Mouse (Mus musculus) liver, adult 2 months (tissue): ENCODE results near the gene Usp48. TPM values are rescaled to one million over a fixed set of nuclear protein-coding genes. Genes with fewer than 3 reads are reported as not detected.

Experiments
- DNase-seq: peaks from one replicate; pipeline ENCODE4 v3.0.0-alpha.2; 2011; ENCODE audit warnings: low read depth, low spot score; ENCODE audit errors: extremely low read depth
- H3K27ac ChIP-seq: fragments of 200-500 bp; replicated peaks from 2 replicates; pipeline ENCODE4 v1.5.1; 2012; ENCODE audit warnings: low read depth, mild to moderate bottlenecking, control low read depth, inconsistent platforms, low read length; ENCODE audit not compliant: insufficient read depth
- H3K27me3 ChIP-seq: fragments of 200-500 bp; 2 replicates; pipeline ENCODE4 v1.6.1; 2012; ENCODE audit warnings: mild to moderate bottlenecking, moderate library complexity, low read length, inconsistent platforms; ENCODE audit not compliant: control insufficient read depth, insufficient read depth
- H3K36me3 ChIP-seq: fragments of 200-500 bp; 2 replicates; pipeline ENCODE4 v1.6.1; 2012; ENCODE audit warnings: low read length, inconsistent platforms; ENCODE audit not compliant: control insufficient read depth, insufficient read depth
- H3K4me1 ChIP-seq: fragments of 200-500 bp; 2 replicates; pipeline ENCODE4 v1.6.1; 2011; ENCODE audit warnings: low read length; ENCODE audit not compliant: control insufficient read depth, insufficient read depth
- H3K4me3 ChIP-seq: fragments of 200-500 bp; 2 replicates; pipeline ENCODE4 v1.5.1; 2011; ENCODE audit warnings: low read depth, mild to moderate bottlenecking, control low read depth, low read length, moderate library complexity; ENCODE audit not compliant: insufficient read depth
- H3K79me2 ChIP-seq: fragments of 200-500 bp; 2 replicates; pipeline ENCODE4 v1.6.1; 2012; ENCODE audit warnings: inconsistent platforms, mild to moderate bottlenecking, low read length, moderate library complexity; ENCODE audit not compliant: control insufficient read depth, insufficient read depth
- H3K9ac ChIP-seq: fragments of 200-500 bp; 2 replicates; pipeline ENCODE4 v1.6.1; 2012; ENCODE audit warnings: low read depth, mild to moderate bottlenecking, control low read depth, inconsistent platforms, low read length
- CTCF ChIP-seq: fragments of 200-500 bp; IDR thresholded peaks from 2 replicates; pipeline ENCODE4 v1.5.1; 2011; ENCODE audit warnings: low read depth, low read length, control low read depth
- POLR2A ChIP-seq: fragments of 200-500 bp; IDR thresholded peaks from 2 replicates; pipeline ENCODE4 v1.6.1; 2011; ENCODE audit warnings: low read length, control low read depth; ENCODE audit not compliant: insufficient read depth; ENCODE audit errors: extremely low read depth
- WGBS: fragments of 180-500 bp; shearing (Covaris S2); methylation state at CpG from one replicate; pipeline ENCODE4 v1.1.7; 2018; 5-methylcytosine and 5-hydroxymethylcytosine counted together
- polyA plus RNA-seq: library from polyadenylated mRNA; depleted of rRNA; stranded (reverse); fragments of >200 nt; gene quantifications from 2 replicates; pipeline ENCODE4 v1.2.3, GENCODE M21; 2012
- total RNA-seq: library from RNA; depleted of rRNA; stranded (reverse); fragments of >200 nt; gene quantifications from 2 replicates; pipeline ENCODE4 v1.2.3, GENCODE M21; 2014

Usp48 gene
- total and polyA plus RNA-seq, 2 experiments = 19.6 to 21.8 TPM

DNA sequence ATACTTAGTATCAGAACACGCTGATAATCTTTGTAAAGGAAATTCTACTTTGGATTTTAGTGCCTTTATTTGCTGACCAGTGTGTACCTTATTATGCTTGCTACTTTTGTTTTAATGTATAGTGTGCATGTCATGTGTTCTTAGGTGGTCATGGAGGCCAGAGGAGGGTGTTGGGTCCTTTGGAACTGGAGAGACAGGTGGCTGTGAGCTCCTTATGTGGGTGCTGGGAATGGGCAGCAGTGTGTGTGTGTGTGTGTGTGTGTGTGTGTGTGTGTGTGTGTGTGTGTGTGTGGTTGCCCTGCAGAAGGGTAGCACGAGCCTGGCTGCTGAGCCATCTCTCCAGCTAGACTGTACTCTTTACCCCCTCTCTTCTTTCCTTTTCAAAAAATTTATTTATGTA lies 13.5 kb downstream of the Usp48 start:
- Histone ChIP-seq H3K4me1 (peaks cover 4% of the 10 kb centered on the region), H3K27me3 (no peaks in the 10 kb centered on the region), H3K27ac (no peak overlapping the region), H3K79me2 (peaks cover 11% of the 10 kb centered on the region), H3K9ac (no peak overlapping the region), H3K4me3 (no peak overlapping the region), H3K36me3 (peaks cover 40% of the 10 kb centered on the region)
- no peak for DNase-seq
- WGBS = 90% methylated on average over 2 of the region's 2 CpGs
- TF ChIP-seq POLR2A (no peak), CTCF (no peak)

DNA sequence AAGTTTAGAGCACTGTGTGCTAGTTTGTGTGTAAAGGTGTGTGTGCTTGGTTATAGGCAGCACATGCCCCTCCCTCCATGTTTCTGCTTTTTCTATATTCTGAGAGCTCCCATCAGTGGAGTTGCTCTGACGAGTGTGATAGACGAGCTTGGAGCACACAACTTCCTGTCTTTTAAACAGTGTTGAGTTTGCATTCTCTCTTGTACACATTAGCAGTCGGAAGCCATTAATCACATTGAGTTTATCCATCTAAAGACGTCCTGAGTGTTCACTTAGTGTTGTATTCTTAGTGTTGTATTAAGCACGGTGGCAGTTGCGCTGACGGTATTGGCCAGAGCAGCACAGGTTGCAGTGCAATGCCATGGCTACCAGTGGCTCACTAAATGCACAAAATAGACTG lies 15.7 kb downstream of the Usp48 start:
- H3K27ac ChIP-seq = no peak overlapping the region

DNA sequence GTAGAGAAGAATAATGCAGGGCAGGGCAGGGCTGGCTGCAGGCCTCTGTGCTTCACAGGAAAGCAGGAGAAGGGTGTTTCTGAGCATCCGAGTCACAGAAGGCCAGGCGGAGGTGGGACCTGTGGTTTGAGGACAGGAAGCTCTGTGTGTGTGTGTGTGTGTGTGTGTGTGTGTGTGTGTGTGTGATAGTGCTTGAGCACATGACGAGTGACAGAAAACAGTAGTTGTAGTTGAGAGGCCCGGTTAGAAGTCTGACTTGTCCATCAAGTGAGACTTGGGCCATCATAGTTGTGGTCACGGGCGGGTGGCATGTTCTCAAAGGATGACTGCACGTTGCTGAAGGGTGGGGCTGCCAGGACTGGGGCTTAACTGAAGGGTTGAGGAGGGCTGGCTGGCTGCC lies 16.1 kb downstream of the Usp48 start:
- H3K4me1 ChIP-seq = peaks cover 4% of the 10 kb centered on the region
- no peaks in the 10 kb centered on the region for H3K27me3 ChIP-seq
- 68% methylated on average over 7 of the region's 7 CpGs for WGBS
- H3K36me3 ChIP-seq = peaks cover 56% of the 10 kb centered on the region
- H3K79me2 ChIP-seq = no peaks in the 10 kb centered on the region; the same call in 1 of the 2 replicates
- DNase-seq = no peak
- TF ChIP-seq POLR2A = no peak
- no peak for TF ChIP-seq CTCF
- H3K4me3 ChIP-seq = no peak overlapping the region
- no peak overlapping the region for H3K9ac ChIP-seq
- H3K27ac ChIP-seq = no peak overlapping the region

More for the DNA sequence above, 15.7 kb downstream of the Usp48 start:
- peaks cover 56% of the 10 kb centered on the region for H3K36me3 ChIP-seq
- 73% methylated on average over 7 of the region's 7 CpGs for WGBS
- no peak for DNase-seq
- no peaks in the 10 kb centered on the region; the same call in 1 of the 2 replicates for H3K79me2 ChIP-seq
- H3K27me3 ChIP-seq = no peaks in the 10 kb centered on the region
- TF ChIP-seq CTCF (no peak), POLR2A (no peak)
- H3K4me1 ChIP-seq = peaks cover 4% of the 10 kb centered on the region
- H3K9ac ChIP-seq = no peak overlapping the region
- no peak overlapping the region for H3K4me3 ChIP-seq

DNA sequence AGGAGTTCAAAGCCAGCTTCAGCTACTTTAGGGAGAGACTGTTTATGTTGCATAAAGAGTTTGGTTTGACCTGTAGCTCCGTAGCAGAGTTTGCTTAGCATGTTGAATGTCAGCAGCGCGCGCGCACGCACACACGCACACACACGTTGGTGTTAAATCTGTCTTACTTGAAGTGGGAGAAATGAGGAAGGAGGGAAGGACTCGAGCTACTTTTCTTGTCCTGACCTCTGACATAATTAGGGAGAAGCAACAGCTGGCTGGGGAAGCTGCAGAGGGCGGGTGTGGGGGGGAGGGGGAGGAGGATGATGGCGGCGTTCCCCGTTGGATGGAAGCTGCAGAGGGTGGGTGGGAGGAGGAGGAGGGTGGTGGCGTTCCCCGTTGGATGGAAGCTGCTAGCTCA lies 16.7 kb downstream of the Usp48 start:
- Histone ChIP-seq H3K9ac (no peak overlapping the region), H3K4me1 (peaks cover 4% of the 10 kb centered on the region), H3K27me3 (no peaks in the 10 kb centered on the region), H3K4me3 (no peak overlapping the region), H3K36me3 (peaks cover 51% of the 10 kb centered on the region), H3K27ac (no peak overlapping the region), H3K79me2 (no peaks in the 10 kb centered on the region; the same call in 1 of the 2 replicates)
- 77% methylated on average over 15 of the region's 15 CpGs for WGBS
- DNase-seq = peak; percentile 17
- no peak for TF ChIP-seq POLR2A
- no peak for TF ChIP-seq CTCF

DNA sequence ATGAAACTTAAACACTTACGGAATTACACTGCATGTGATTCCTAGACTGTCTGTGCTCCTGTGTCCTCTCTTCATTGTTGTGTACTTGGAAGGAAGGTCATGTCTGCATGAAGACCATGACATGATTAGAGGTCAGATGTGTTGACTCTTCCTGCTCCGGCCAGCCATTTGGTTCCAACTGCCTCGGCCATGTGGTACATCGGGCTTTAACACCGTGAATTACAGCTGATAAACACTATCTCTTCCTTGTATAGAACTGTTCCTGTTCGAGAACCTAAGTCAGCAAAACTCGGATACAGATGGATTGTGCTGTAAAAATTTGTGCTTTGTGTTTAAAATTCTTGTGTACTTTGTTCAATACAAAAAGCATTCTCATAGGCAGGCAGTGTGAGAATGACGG lies 29.3 kb downstream of the Usp48 start:
- WGBS = 71% methylated on average over 8 of the region's 8 CpGs

DNA sequence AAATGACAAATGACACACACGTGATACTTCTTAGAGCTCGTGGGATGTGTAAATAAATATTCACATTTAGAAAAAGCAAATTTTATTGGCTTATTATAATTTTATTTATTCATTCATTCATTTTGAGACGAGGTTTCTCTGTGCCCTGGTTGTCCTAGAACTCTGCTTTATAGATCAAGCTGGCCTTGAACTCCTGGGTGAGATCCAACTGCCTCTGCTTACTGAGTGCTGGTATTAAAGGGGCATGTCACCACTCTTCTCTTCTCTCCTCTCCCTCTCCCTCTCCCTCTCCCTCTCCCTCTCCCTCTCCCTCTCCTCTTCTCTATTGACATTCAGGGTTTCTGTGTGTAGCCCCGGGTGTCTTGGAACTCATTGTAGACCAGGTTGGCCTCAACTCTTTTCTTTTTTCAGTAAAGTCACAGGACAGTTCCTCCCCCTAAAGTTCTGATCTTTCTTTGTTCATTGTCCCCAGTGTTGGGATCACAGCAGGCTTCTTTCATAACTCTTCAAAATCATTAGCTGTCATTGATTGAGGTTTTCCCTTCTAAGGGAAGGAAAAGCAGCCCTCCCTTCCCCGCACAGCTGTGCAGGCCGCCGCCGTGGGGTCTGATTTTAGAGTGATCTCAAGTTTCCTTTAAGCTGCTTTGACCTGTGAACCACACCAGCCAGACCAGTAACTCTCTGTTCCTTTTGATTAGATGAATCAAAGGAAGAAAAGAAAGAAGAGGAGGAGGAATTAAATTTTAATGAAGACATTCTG lies 34.1 kb downstream of the Usp48 start:
- Histone ChIP-seq H3K36me3 (peaks cover 59% of the 10 kb centered on the region), H3K27ac (no peak overlapping the region), H3K4me1 (peaks cover 2% of the 10 kb centered on the region; the same call in 1 of the 2 replicates), H3K4me3 (no peak overlapping the region), H3K27me3 (no peaks in the 10 kb centered on the region), H3K79me2 (no peaks in the 10 kb centered on the region), H3K9ac (no peak overlapping the region)
- no peak for DNase-seq
- 75% methylated on average over 8 of the region's 8 CpGs for whole genome bisulfite sequencing
- TF ChIP-seq POLR2A (no peak), CTCF (no peak)

More for the DNA sequence above, 29.3 kb downstream of the Usp48 start:
- no peak overlapping the region for H3K9ac ChIP-seq
- TF ChIP-seq CTCF (no peak), POLR2A (no peak)
- no peaks in the 10 kb centered on the region for H3K27me3 ChIP-seq
- peaks cover 57% of the 10 kb centered on the region for H3K36me3 ChIP-seq
- H3K79me2 ChIP-seq = no peaks in the 10 kb centered on the region
- no peak for DNase-seq
- H3K27ac ChIP-seq = no peak overlapping the region
- no peak overlapping the region for H3K4me3 ChIP-seq
- peaks cover 2% of the 10 kb centered on the region; the same call in 1 of the 2 replicates for H3K4me1 ChIP-seq
